Mouse (Mus musculus) embryonic fibroblast, embryonic 13.5 days (primary cell): ENCODE results near the gene Gpr22.

Experiments used
- CTCF ChIP-seq: IDR thresholded peaks from 2 replicates; pipeline ENCODE4 v1.5.1; 2011; ENCODE audit warnings: mild to moderate bottlenecking, control low read depth, low read length, moderate library complexity, borderline replicate concordance; ENCODE audit not compliant: insufficient read depth
- POLR2A ChIP-seq: IDR thresholded peaks from 2 replicates; pipeline ENCODE4 v1.6.1; 2011; ENCODE audit warnings: low read depth, mild to moderate bottlenecking, control low read depth, low read length, moderate library complexity

DNA sequence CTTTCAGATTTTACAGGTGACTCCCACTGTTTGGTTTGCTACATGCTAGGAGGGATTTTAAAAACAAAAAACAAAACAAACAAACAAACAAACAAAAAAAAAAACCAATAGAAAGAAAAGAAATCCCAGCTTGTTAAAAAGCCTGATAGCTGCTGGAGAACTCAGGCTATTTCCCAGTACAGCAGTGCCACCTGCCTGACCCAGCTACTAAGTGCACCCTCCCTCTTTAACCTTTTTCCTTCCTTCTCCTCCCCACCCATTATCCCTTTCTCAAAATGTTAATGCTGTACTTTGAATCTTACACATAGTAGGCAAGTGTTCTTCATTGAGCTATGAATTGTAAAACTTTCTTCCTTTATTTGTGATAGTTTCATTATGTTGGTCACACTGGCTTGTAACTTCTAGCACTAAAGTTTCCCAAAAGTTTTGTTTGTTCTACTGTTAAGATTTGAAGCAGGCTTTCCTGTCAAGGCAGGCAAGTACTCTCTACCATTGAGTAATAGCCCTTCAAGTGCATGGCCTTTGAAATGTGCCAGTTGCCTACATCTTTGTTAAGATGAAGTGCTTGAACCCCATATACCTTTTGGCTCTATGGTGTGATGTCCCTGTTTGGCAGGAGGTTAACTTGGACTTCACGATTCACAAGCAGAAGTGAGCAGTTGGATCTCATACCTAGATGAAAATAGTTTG is 6.0 kb upstream of the Gpr22 start:
- TF ChIP-seq POLR2A (no peak), CTCF (peak; percentile 56; the same call in 1 of the 2 replicates)
